Mouse (Mus musculus) forebrain, embryonic 13.5 days (tissue): ENCODE data around the gene Ocrl. TPM values are rescaled to one million over a fixed set of nuclear protein-coding genes. Genes with fewer than 3 reads are reported as not detected.
A peak's percentile ranks its signal among the peaks of the same experiment; 100 is the strongest.

Experiments used
- ATAC-seq: fragments of 200-750 bp; cut with Nextera tagmentation; 2 replicates; pipeline ENCODE4 v1.8.0; 2017
- H3K27ac ChIP-seq: fragments of 300-500 bp; sonication (generic); 2 replicates; pipeline ENCODE4 v1.5.1; 2015; ENCODE audit warnings: inconsistent platforms, mild to moderate bottlenecking, moderate library complexity
- H3K27me3 ChIP-seq: fragments of 300-500 bp; sonication (generic); 2 replicates; pipeline ENCODE4 v1.6.1; 2015; ENCODE audit warnings: mild to moderate bottlenecking, inconsistent platforms
- H3K36me3 ChIP-seq: fragments of 300-500 bp; sonication (generic); 2 replicates; pipeline ENCODE4 v1.6.1; 2015; ENCODE audit warnings: mild to moderate bottlenecking, inconsistent platforms; ENCODE audit not compliant: poor library complexity, severe bottlenecking
- H3K4me1 ChIP-seq: fragments of 300-500 bp; sonication (generic); 2 replicates; pipeline ENCODE4 v1.6.1; 2015; ENCODE audit warnings: inconsistent platforms
- H3K4me2 ChIP-seq: fragments of 300-500 bp; sonication (generic); 2 replicates; pipeline ENCODE4 v1.6.1; 2015; ENCODE audit warnings: inconsistent platforms, mild to moderate bottlenecking, moderate library complexity
- H3K4me3 ChIP-seq: fragments of 300-500 bp; sonication (generic); 2 replicates; pipeline ENCODE4 v1.5.1; 2015; ENCODE audit warnings: mild to moderate bottlenecking, inconsistent platforms
- H3K9ac ChIP-seq: fragments of 300-500 bp; sonication (generic); 2 replicates; pipeline ENCODE4 v1.6.1; 2015; ENCODE audit warnings: mild to moderate bottlenecking, inconsistent platforms
- H3K9me3 ChIP-seq: fragments of 300-500 bp; sonication (generic); replicated peaks from 2 replicates; pipeline ENCODE4 v1.6.1; 2016; ENCODE audit warnings: inconsistent platforms
- WGBS: fragments of 180-500 bp; shearing (Covaris S2); methylation state at CpG from one replicate; pipeline ENCODE4 v1.1.7; 2015; 5-methylcytosine and 5-hydroxymethylcytosine counted together
- polyA plus RNA-seq: library from polyadenylated mRNA; unstranded; fragments of >200 nt; fragmentation: Nextera tagmentation; extraction: Ambion mirVana; gene quantifications from 2 replicates; pipeline ENCODE4 v1.2.1, GENCODE M21; 2015

Ocrl gene
- polyA plus RNA-seq, 1 experiment from 2014 or later: 20.3 TPM

GRCm38 (mm10) chrX:47927981-47928380 lies 15.8 kb downstream of the Ocrl start:
- no peak overlapping the region for H3K27ac ChIP-seq
- no peak overlapping the region for H3K4me3 ChIP-seq
- no peak overlapping the region for H3K4me2 ChIP-seq
- H3K27me3 ChIP-seq: no peaks in the 10 kb centered on the region
- 63% methylated on average over 3 of the region's 3 CpGs for WGBS
- no peak overlapping the region for H3K9ac ChIP-seq
- H3K36me3 ChIP-seq: peaks cover 15% of the 10 kb centered on the region; the same call in 1 of the 2 replicates
- ATAC-seq: no peak
- H3K9me3 ChIP-seq: no peaks in the 10 kb centered on the region
- no peaks in the 10 kb centered on the region for H3K4me1 ChIP-seq

DNA sequence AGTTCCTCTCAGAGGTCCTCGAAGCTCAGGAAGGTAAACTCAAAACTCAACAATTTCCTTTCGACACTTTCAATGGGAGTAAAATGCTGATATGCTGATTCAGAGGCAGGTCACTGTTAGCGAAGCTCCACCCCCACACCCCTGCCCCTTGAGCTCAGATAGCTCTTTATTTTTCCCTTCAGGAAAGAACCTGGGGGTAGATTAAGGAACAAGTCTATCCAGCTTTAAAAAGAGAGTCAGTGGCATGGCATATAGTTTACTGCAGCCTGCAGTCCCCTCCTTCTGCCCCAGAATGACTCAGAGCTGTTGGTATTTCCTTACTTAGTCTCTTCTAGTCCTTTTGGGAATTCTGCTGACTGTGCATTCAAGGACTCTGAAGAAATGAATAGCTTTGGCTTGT lies 18.3 kb downstream of the Ocrl start:
- H3K27me3 ChIP-seq: no peaks in the 10 kb centered on the region
- peaks cover 24% of the 10 kb centered on the region; the same call in 1 of the 2 replicates for H3K36me3 ChIP-seq
- H3K9ac ChIP-seq: no peak overlapping the region
- no peak for ATAC-seq
- H3K4me1 ChIP-seq: no peaks in the 10 kb centered on the region
- no peak overlapping the region for H3K4me2 ChIP-seq
- no peak overlapping the region for H3K4me3 ChIP-seq
- no peak overlapping the region for H3K27ac ChIP-seq
- WGBS: 80% methylated on average over 3 of the region's 3 CpGs
- no peaks in the 10 kb centered on the region for H3K9me3 ChIP-seq

- H3K27ac ChIP-seq: no peak overlapping the region
- H3K4me1 ChIP-seq: peaks cover 6% of the 10 kb centered on the region
- H3K36me3 ChIP-seq: peaks cover 18% of the 10 kb centered on the region; the same call in 1 of the 2 replicates
- no peak overlapping the region for H3K4me3 ChIP-seq
- no peaks in the 10 kb centered on the region for H3K27me3 ChIP-seq
- no peak for ATAC-seq
- H3K4me2 ChIP-seq: no peak overlapping the region
- WGBS: 83% methylated on average over 11 of the region's 11 CpGs
- no peak overlapping the region for H3K9ac ChIP-seq
- no peaks in the 10 kb centered on the region for H3K9me3 ChIP-seq
Observed at GRCm38 (mm10) chrX:47934352-47934751, 22.2 kb downstream of the Ocrl start.

GRCm38 (mm10) chrX:47936885-47937284 lies 24.7 kb downstream of the Ocrl start:
- ATAC-seq: no peak
- WGBS: 44% methylated on average over 5 of the region's 5 CpGs
- Histone ChIP-seq H3K4me1 (peaks cover 6% of the 10 kb centered on the region), H3K27ac (0 out of 2 replicates have a peak overlapping the region, but pooled peaks have one; percentile 6), H3K9me3 (no peaks in the 10 kb centered on the region), H3K9ac (no peak overlapping the region), H3K36me3 (peaks cover 12% of the 10 kb centered on the region; the same call in 1 of the 2 replicates), H3K27me3 (no peaks in the 10 kb centered on the region), H3K4me3 (no peak overlapping the region), H3K4me2 (no peak overlapping the region)

- H3K36me3 ChIP-seq: peaks cover 9% of the 10 kb centered on the region; the same call in 1 of the 2 replicates
- ATAC-seq: peak; percentile 51; the same call in 1 of the 2 replicates
- no peak overlapping the region for H3K4me3 ChIP-seq
- no peak overlapping the region for H3K9ac ChIP-seq
- no peak overlapping the region for H3K27ac ChIP-seq
- H3K27me3 ChIP-seq: no peaks in the 10 kb centered on the region
- no peaks in the 10 kb centered on the region for H3K9me3 ChIP-seq
- H3K4me2 ChIP-seq: no peak overlapping the region
- WGBS: 21% methylated on average over 2 of the region's 2 CpGs
- peaks cover 6% of the 10 kb centered on the region for H3K4me1 ChIP-seq
Observed at GRCm38 (mm10) chrX:47937740-47938139, 25.6 kb downstream of the Ocrl start.

- peaks cover 11% of the 10 kb centered on the region for H3K36me3 ChIP-seq
- no peak overlapping the region for H3K27ac ChIP-seq
- 30% methylated on average over 3 of the region's 3 CpGs for WGBS
- H3K27me3 ChIP-seq: no peaks in the 10 kb centered on the region
- H3K4me2 ChIP-seq: no peak overlapping the region
- no peaks in the 10 kb centered on the region for H3K9me3 ChIP-seq
- ATAC-seq: peak; percentile 72; the same call in 1 of the 2 replicates
- H3K4me1 ChIP-seq: no peaks in the 10 kb centered on the region
- no peak overlapping the region for H3K4me3 ChIP-seq
- no peak overlapping the region for H3K9ac ChIP-seq
Observed at GRCm38 (mm10) chrX:47949729-47950128, 37.5 kb downstream of the Ocrl start.

GRCm38 (mm10) chrX:47962579-47962978 lies 50.4 kb downstream of the Ocrl start:
- ATAC-seq: no peak
- no peak overlapping the region for H3K4me3 ChIP-seq
- H3K27ac ChIP-seq: no peak overlapping the region
- WGBS: 95% methylated on average over 3 of the region's 3 CpGs
- no peaks in the 10 kb centered on the region for H3K9me3 ChIP-seq
- peaks cover 7% of the 10 kb centered on the region; the same call in 1 of the 2 replicates for H3K36me3 ChIP-seq
- H3K27me3 ChIP-seq: no peaks in the 10 kb centered on the region
- no peak overlapping the region for H3K4me2 ChIP-seq
- H3K9ac ChIP-seq: no peak overlapping the region
- no peaks in the 10 kb centered on the region for H3K4me1 ChIP-seq

GRCm38 (mm10) chrX:47970371-47970770 lies 58.2 kb downstream of the Ocrl start:
- Histone ChIP-seq H3K36me3 (no peaks in the 10 kb centered on the region), H3K4me1 (no peaks in the 10 kb centered on the region), H3K4me3 (no peak overlapping the region), H3K4me2 (no peak overlapping the region), H3K27me3 (no peaks in the 10 kb centered on the region), H3K9me3 (no peaks in the 10 kb centered on the region), H3K27ac (no peak overlapping the region), H3K9ac (no peak overlapping the region)
- no peak for ATAC-seq
- WGBS: 93% methylated on average over 4 of the region's 4 CpGs

- H3K27ac ChIP-seq: no peak overlapping the region
- no peak overlapping the region for H3K9ac ChIP-seq
- H3K4me2 ChIP-seq: no peak overlapping the region
- ATAC-seq: no peak
- H3K4me1 ChIP-seq: no peaks in the 10 kb centered on the region
- H3K9me3 ChIP-seq: no peaks in the 10 kb centered on the region
- 89% methylated on average over 3 of the region's 3 CpGs for WGBS
- no peaks in the 10 kb centered on the region for H3K36me3 ChIP-seq
- H3K4me3 ChIP-seq: no peak overlapping the region
- H3K27me3 ChIP-seq: no peaks in the 10 kb centered on the region
Observed at GRCm38 (mm10) chrX:47970864-47971263, 58.7 kb downstream of the Ocrl start.

DNA sequence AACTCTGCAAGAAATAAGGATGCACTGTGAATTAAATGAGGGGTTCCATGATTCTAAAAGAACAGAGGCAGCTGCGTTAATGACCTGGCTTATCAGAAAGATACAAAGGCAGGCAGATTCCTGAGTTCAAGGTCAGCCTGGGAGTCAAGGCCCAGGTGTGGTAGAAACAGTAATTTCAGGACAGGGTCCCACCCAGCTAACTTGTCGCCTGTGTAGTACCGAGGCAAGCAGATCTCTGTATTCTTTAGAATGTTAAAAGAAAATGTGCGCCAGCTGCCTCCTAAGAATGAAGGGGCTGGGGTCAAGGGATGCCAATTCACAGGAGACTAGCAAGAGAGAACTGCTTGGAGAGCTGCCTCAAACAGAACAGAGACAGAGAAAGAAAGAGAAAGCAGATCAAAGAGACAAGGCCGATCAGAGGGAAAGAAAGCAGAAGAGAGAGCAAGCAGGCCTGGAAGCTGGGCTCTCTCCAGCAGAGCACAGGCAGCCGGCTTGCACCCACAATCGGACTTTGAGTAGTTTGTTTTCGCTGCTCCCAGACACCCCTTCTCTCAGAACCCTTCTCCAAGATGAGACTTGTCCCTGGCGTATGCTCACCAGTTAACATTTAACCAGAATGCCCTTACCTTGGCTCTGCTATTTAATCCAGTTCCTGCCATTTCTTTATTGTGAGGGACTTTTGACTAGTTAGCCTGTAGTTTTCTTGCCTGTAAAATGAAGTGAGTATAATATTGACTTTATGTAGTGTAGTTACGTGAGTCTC lies 59.4 kb downstream of the Ocrl start:
- H3K4me1 ChIP-seq: no peaks in the 10 kb centered on the region
- H3K36me3 ChIP-seq: no peaks in the 10 kb centered on the region
- H3K27me3 ChIP-seq: no peaks in the 10 kb centered on the region
- no peak overlapping the region for H3K4me3 ChIP-seq
- no peak overlapping the region for H3K4me2 ChIP-seq
- H3K9ac ChIP-seq: no peak overlapping the region
- WGBS: 55% methylated on average over 10 of the region's 10 CpGs
- no peaks in the 10 kb centered on the region for H3K9me3 ChIP-seq
- no peak overlapping the region for H3K27ac ChIP-seq
- no peak for ATAC-seq

- Histone ChIP-seq H3K27me3 (no peaks in the 10 kb centered on the region), H3K9ac (no peak overlapping the region), H3K27ac (no peak overlapping the region), H3K4me1 (no peaks in the 10 kb centered on the region), H3K4me3 (no peak overlapping the region), H3K4me2 (no peak overlapping the region), H3K9me3 (no peaks in the 10 kb centered on the region), H3K36me3 (no peaks in the 10 kb centered on the region)
- ATAC-seq: no peak
- 84% methylated on average over 4 of the region's 4 CpGs for WGBS
Observed at GRCm38 (mm10) chrX:47976551-47976950, 64.4 kb downstream of the Ocrl start.

GRCm38 (mm10) chrX:47977078-47977477 lies 64.9 kb downstream of the Ocrl start:
- no peaks in the 10 kb centered on the region for H3K36me3 ChIP-seq
- H3K4me2 ChIP-seq: no peak overlapping the region
- ATAC-seq: no peak
- H3K9ac ChIP-seq: no peak overlapping the region
- H3K27me3 ChIP-seq: no peaks in the 10 kb centered on the region
- no peaks in the 10 kb centered on the region for H3K4me1 ChIP-seq
- 87% methylated on average over 5 of the region's 5 CpGs for WGBS
- no peak overlapping the region for H3K4me3 ChIP-seq
- H3K9me3 ChIP-seq: no peaks in the 10 kb centered on the region
- no peak overlapping the region for H3K27ac ChIP-seq
